Mouse (Mus musculus) adrenal gland, adult (tissue): ENCODE data around the gene Maz.

ENCODE experiments used
- DNase-seq, 2 experiments: peaks; one replicate each; pipeline ENCODE4 v3.0.0; 2022 to 2023; ENCODE audit warnings: low spot score in 1 of 2; ENCODE audit not compliant: inconsistent age in 2 of 2

The Maz gene

GRCm38 (mm10) chr7:127026984-127027726 is at the start of gene Maz:
Gene Maz, minus strand, starts transcription at chr7:127027037.
- DNase-seq = peak; percentile 100

GRCm38 (mm10) chr7:127076188-127076587 is 49.4 kb upstream of the Maz start:
- DNase-seq = no peak

- peak; percentile 48 to 78 for DNase-seq
These were observed 46.4 kb upstream of the Maz start for GRCm38 (mm10) chr7:127073221-127073620.

- no peak for DNase-seq
These were observed 44.1 kb upstream of the Maz start for GRCm38 (mm10) chr7:127070871-127071413.

GRCm38 (mm10) chr7:127066317-127066716 is 39.5 kb upstream of the Maz start:
- peak; percentile 48 to 82 for DNase-seq

GRCm38 (mm10) chr7:127065538-127065937 is 38.7 kb upstream of the Maz start:
- DNase-seq = no peak

GRCm38 (mm10) chr7:127055026-127055585 is 28.3 kb upstream of the Maz start:
- DNase-seq = no peak

GRCm38 (mm10) chr7:127041851-127042672 is 15.2 kb upstream of the Maz start, which contains the start of gene Kif22:
Gene Kif22, minus strand, starts transcription at chr7:127042471.
- DNase-seq = peak; percentile 90 to 97

GRCm38 (mm10) chr7:127031244-127031643 is 4.4 kb upstream of the Maz start:
- no peak for DNase-seq

GRCm38 (mm10) chr7:127030172-127030571 is 3.3 kb upstream of the Maz start:
- no peak for DNase-seq

GRCm38 (mm10) chr7:127027885-127028284 is 1.0 kb upstream of the Maz start:
- DNase-seq = no peak

GRCm38 (mm10) chr7:127026616-127026983 is 237 bp downstream of the Maz start:
- DNase-seq = no peak

- DNase-seq = peak; percentile 81 to 92
These were observed 656 bp downstream of the Maz start for GRCm38 (mm10) chr7:127026161-127026600.

GRCm38 (mm10) chr7:127025556-127026160 is 1.2 kb downstream of the Maz start:
- DNase-seq = peak; percentile 71 to 89

- DNase-seq = peak; percentile 88 to 94
These were observed 1.9 kb downstream of the Maz start for GRCm38 (mm10) chr7:127024755-127025555.

- DNase-seq = peak; percentile 33 to 70
These were observed 2.7 kb downstream of the Maz start for GRCm38 (mm10) chr7:127023896-127024690.

GRCm38 (mm10) chr7:127023272-127023691 is 3.6 kb downstream of the Maz start:
- DNase-seq = peak; percentile 37 to 54

GRCm38 (mm10) chr7:127022528-127023271 is 4.1 kb downstream of the Maz start:
- DNase-seq = no peak
